Mouse (Mus musculus): ENCODE results near the gene Slit2. TPM values are rescaled to one million over a fixed set of nuclear protein-coding genes. Genes with fewer than 3 reads are reported as not detected.
A peak's percentile ranks its signal among the peaks of the same experiment; 100 is the strongest.

The Slit2 gene
- polyA plus RNA-seq, 1 experiment from 2014 or later = 36.9 TPM

DNA sequence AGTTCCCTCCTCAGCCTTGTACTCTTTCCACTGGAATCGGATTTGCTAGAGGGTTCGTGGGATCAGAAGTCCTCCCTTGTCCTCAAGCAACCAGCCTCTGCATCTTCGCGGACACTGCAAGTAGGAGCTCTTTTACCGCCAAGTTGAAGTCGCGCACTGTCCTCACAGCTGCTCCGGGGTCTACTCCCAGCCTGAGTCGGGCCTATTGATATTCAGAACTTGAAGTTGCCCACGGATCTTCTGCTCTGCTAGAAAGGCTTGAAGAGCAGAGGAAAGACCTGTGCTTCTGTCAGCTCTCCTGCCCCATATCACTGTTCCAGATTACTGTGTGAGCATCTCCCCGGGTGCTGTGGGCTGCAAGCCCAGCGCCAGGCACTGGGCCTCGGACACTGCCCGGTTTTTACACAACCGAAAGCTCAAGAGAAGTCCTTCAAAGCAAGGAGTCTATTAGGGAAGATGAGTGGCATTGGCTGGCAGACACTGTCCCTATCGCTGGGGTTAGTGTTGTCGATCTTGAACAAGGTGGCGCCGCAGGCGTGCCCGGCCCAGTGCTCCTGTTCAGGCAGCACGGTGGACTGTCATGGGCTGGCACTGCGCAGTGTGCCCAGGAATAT is 1.8 kb downstream of the Slit2 start:
- H3K36me3 ChIP-seq (ENCODE audit: control insufficient read depth, insufficient read depth, low read length) = no peaks in the 10 kb centered on the region
- 5% methylated on average over 23 of the region's 23 CpGs for WGBS
- H3K4me3 ChIP-seq (ENCODE audit: low read length) = peak overlapping the region; percentile 68
- peak overlapping the region; percentile 74 for H3K9ac ChIP-seq (ENCODE audit: low read length)
- H3K9me3 ChIP-seq (ENCODE audit: control insufficient read depth, low read length) = no peaks in the 10 kb centered on the region
- peak overlapping the region; percentile 3; the same call in 1 of the 2 replicates for H3K27ac ChIP-seq (ENCODE audit: low read length)
- ATAC-seq (ENCODE audit: low read depth) = no peak
- peak overlapping the region; percentile 80 for H3K4me2 ChIP-seq (ENCODE audit: low read depth, low read length)
- H3K4me1 ChIP-seq (replicated peaks; ENCODE audit: control insufficient read depth, insufficient read depth, low read length) = peaks cover 10% of the 10 kb centered on the region; the same call in 1 of the 2 replicates
- H3K27me3 ChIP-seq (ENCODE audit: control insufficient read depth, insufficient read depth, low read depth, low read length) = no peaks in the 10 kb centered on the region

DNA sequence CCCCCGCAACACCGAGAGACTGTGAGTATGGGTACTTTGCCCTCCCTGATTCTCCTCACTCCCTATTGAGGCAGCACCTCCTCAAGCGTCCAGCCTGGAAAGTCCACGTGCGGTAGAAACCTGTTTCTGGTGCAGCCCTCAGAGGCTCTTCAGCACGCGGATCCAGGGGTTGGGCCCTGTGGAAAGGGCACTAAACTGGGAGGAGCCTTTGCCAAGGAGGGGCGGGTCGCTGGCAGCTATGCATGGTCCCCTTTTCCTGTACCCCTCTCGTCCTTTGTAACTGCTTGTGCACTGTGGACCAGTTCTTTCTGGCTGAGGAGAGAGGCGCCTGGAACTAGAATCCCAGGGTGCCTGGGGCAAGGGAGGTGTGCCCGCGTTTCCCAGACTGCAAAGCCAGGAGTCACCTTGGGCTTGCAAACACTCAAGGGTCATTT is 2.3 kb downstream of the Slit2 start:
- H3K27ac ChIP-seq (ENCODE audit: low read length) = no peak overlapping the region
- no peaks in the 10 kb centered on the region for H3K9me3 ChIP-seq (ENCODE audit: control insufficient read depth, low read length)
- H3K36me3 ChIP-seq (ENCODE audit: control insufficient read depth, insufficient read depth, low read length) = no peaks in the 10 kb centered on the region
- peak overlapping the region; percentile 68 for H3K4me3 ChIP-seq (ENCODE audit: low read length)
- peak overlapping the region; percentile 80 for H3K4me2 ChIP-seq (ENCODE audit: low read depth, low read length)
- peak; percentile 32 for ATAC-seq (ENCODE audit: low read depth)
- H3K4me1 ChIP-seq (replicated peaks; ENCODE audit: control insufficient read depth, insufficient read depth, low read length) = peaks cover 10% of the 10 kb centered on the region; the same call in 1 of the 2 replicates
- H3K9ac ChIP-seq (ENCODE audit: low read length) = peak overlapping the region; percentile 74
- H3K27me3 ChIP-seq (ENCODE audit: control insufficient read depth, insufficient read depth, low read depth, low read length) = no peaks in the 10 kb centered on the region
- under 1% methylated on average over 13 of the region's 13 CpGs for WGBS

DNA sequence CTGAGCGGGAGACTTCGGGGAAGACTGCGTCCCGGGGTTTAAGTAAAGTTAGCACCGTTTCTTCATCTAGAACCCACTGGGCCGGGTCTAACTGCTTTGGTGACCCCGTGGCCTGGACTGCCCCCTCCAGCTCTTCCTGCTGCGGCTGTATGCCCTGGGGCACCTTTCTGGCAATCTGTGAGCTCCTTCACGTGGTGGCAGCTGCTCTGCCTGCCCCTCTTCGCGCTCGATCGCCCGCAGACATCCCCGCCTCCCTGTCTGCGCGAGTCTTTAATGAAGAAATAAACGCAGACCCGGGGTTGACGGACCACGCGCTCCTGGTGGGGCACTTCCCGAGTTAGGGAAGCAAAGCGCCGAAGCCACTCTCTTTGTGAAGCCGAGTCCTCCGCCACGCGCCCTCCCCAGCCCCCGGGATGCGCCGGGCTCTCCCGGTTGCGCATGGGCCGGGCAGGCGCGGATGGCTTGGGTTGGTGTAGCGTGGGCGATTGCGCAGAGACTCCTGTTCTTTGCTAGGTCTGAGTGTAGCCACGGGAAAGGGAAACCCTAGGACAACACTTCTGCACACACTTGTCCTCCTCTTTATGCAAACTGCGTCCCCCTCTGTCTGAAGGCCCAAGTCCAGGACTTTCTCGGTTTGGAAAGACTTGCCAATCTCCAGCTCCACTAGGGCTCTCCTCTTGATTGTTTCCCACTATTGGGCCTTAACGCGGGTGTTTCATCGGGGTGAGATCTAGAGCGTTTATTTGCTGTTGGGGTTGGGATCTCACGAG is 3.1 kb downstream of the Slit2 start:
- Histone ChIP-seq H3K9me3 (ENCODE audit: control insufficient read depth, low read length) (no peaks in the 10 kb centered on the region), H3K36me3 (ENCODE audit: control insufficient read depth, insufficient read depth, low read length) (no peaks in the 10 kb centered on the region), H3K27me3 (ENCODE audit: control insufficient read depth, insufficient read depth, low read depth, low read length) (no peaks in the 10 kb centered on the region), H3K4me1 (replicated peaks; ENCODE audit: control insufficient read depth, insufficient read depth, low read length) (peaks cover 10% of the 10 kb centered on the region; the same call in 1 of the 2 replicates), H3K27ac (ENCODE audit: low read length) (no peak overlapping the region), H3K9ac (ENCODE audit: low read length) (peak overlapping the region; percentile 74), H3K4me3 (ENCODE audit: low read length) (peak overlapping the region; percentile 68), H3K4me2 (ENCODE audit: low read depth, low read length) (peak overlapping the region; percentile 80)
- no peak for ATAC-seq (ENCODE audit: low read depth)
- 1% methylated on average over 48 of the region's 48 CpGs for WGBS

DNA sequence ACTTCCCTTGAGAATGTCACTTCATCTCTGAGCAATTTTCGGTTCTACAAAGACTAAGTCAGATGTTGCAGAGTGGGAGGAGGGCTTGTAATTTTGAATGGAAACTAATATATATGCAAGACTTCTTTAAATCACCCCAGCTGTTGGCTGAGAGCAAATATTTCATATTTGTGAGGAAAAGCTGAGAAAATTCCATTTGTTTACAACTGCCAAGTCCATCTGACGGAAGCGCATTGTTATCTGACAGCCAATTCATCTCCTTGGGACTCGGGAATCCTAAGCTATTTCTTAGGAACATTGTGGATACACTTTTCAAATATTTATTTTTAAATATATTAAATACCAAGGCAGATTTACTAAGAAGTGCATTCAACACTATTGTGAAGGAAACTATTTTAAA is 8.0 kb downstream of the Slit2 start:
- 39% methylated on average over 4 of the region's 4 CpGs for WGBS
- H3K9ac ChIP-seq (ENCODE audit: low read length) = no peak overlapping the region

DNA sequence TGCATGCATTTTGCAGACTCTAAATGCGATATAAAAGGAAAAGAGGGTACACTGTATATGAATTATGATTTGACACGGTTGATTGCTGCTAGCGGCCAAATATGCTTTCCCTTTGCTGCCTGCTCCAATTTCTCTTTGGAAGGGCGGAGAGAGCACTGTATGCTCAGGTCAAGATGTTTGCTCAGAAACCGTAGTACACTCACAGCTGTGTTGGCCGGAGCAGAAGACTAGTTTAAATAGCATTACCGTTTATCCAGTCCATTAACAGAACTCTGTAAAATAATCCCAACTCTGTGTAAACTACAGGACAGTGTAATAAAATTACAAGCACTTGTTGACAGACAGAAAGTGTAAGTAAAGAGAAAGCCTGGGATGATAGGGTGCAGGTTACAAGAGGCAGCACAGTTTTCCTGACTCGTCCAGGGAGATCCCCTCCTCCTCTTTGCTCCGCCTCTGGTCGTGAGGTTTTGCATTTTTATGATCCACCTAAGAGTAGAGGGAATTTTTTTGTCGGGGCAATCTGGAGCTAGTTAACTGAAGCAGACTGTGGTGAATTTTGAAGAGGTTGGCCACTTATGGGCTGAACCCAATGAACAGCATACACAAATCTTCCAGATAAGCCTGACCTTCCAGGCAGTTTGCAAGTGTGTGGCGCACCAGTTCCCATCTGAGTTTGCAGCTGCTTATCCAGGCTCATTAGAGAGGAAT is 20.9 kb downstream of the Slit2 start:
- peak; percentile 43 for ATAC-seq (ENCODE audit: low read depth)
- Histone ChIP-seq H3K27me3 (ENCODE audit: control insufficient read depth, insufficient read depth, low read depth, low read length) (no peaks in the 10 kb centered on the region), H3K27ac (ENCODE audit: low read length) (peak overlapping the region; percentile 18), H3K9ac (ENCODE audit: low read length) (no peak overlapping the region), H3K4me2 (ENCODE audit: low read depth, low read length) (peak overlapping the region; percentile 46), H3K36me3 (ENCODE audit: control insufficient read depth, insufficient read depth, low read length) (peaks cover 3% of the 10 kb centered on the region), H3K4me1 (replicated peaks; ENCODE audit: control insufficient read depth, insufficient read depth, low read length) (no peaks in the 10 kb centered on the region), H3K4me3 (ENCODE audit: low read length) (peak overlapping the region; percentile 29), H3K9me3 (ENCODE audit: control insufficient read depth, low read length) (no peaks in the 10 kb centered on the region)
- 22% methylated on average over 12 of the region's 12 CpGs for WGBS

More for the DNA sequence above, 8.0 kb downstream of the Slit2 start:
- ATAC-seq (ENCODE audit: low read depth) = no peak
- Histone ChIP-seq H3K27me3 (ENCODE audit: control insufficient read depth, insufficient read depth, low read depth, low read length) (no peaks in the 10 kb centered on the region), H3K4me1 (replicated peaks; ENCODE audit: control insufficient read depth, insufficient read depth, low read length) (0 out of 2 replicates have a peak, but pooled peaks cover 7% of the 10 kb centered on the region), H3K4me2 (ENCODE audit: low read depth, low read length) (no peak overlapping the region), H3K4me3 (ENCODE audit: low read length) (no peak overlapping the region), H3K9me3 (ENCODE audit: control insufficient read depth, low read length) (no peaks in the 10 kb centered on the region), H3K36me3 (ENCODE audit: control insufficient read depth, insufficient read depth, low read length) (peaks cover 6% of the 10 kb centered on the region; the same call in 1 of the 2 replicates), H3K27ac (ENCODE audit: low read length) (no peak overlapping the region)

DNA sequence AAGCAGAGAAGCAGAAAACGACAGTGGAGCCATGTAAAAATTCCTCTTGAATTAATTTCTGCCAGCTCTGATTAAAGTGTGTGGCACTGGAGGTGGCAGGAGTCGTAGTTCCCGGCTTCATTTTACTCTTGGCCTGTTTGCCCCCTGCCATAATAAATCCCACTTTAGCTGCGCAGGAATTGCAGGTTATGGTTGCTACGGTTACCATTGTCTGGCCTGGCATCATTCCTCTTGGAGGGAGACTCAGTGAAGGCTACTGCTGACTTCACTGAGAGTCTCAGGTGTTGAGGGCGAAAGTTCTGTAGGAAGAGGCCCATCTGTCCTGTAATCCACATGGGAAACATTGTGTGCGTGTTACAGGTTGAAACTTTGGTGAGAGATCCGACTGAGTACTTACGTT is 22.6 kb downstream of the Slit2 start:
- Histone ChIP-seq H3K27ac (ENCODE audit: low read length) (no peak overlapping the region), H3K36me3 (ENCODE audit: control insufficient read depth, insufficient read depth, low read length) (no peaks in the 10 kb centered on the region), H3K9me3 (ENCODE audit: control insufficient read depth, low read length) (no peaks in the 10 kb centered on the region), H3K27me3 (ENCODE audit: control insufficient read depth, insufficient read depth, low read depth, low read length) (no peaks in the 10 kb centered on the region), H3K4me3 (ENCODE audit: low read length) (no peak overlapping the region), H3K4me1 (replicated peaks; ENCODE audit: control insufficient read depth, insufficient read depth, low read length) (no peaks in the 10 kb centered on the region), H3K9ac (ENCODE audit: low read length) (no peak overlapping the region), H3K4me2 (ENCODE audit: low read depth, low read length) (no peak overlapping the region)
- no peak for ATAC-seq (ENCODE audit: low read depth)
- WGBS = 65% methylated on average over 9 of the region's 9 CpGs

DNA sequence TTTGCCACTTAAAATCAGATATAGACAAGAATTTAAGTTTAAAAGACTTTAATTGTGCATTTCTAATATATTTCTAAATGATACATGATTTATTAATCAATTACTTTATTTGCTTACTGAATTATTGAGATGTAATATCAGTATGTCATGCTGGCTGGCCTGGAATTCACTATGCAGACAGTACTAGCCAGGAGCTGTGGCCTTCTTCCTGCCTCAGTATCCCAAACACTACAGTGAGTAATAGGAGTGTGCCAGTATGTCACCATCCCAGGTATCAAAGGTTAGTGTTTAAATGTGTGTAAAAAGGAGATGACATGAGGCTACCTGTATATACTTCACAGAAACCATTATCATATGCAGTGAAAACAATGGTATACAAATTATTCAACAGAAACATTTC is 23.1 kb downstream of the Slit2 start:
- no peaks in the 10 kb centered on the region for H3K36me3 ChIP-seq (ENCODE audit: control insufficient read depth, insufficient read depth, low read length)
- ATAC-seq (ENCODE audit: low read depth) = no peak
- no peaks in the 10 kb centered on the region for H3K27me3 ChIP-seq (ENCODE audit: control insufficient read depth, insufficient read depth, low read depth, low read length)
- H3K4me1 ChIP-seq (replicated peaks; ENCODE audit: control insufficient read depth, insufficient read depth, low read length) = no peaks in the 10 kb centered on the region
- H3K4me2 ChIP-seq (ENCODE audit: low read depth, low read length) = no peak overlapping the region
- H3K4me3 ChIP-seq (ENCODE audit: low read length) = no peak overlapping the region
- no peaks in the 10 kb centered on the region for H3K9me3 ChIP-seq (ENCODE audit: control insufficient read depth, low read length)
- no peak overlapping the region for H3K9ac ChIP-seq (ENCODE audit: low read length)
- no peak overlapping the region for H3K27ac ChIP-seq (ENCODE audit: low read length)

DNA sequence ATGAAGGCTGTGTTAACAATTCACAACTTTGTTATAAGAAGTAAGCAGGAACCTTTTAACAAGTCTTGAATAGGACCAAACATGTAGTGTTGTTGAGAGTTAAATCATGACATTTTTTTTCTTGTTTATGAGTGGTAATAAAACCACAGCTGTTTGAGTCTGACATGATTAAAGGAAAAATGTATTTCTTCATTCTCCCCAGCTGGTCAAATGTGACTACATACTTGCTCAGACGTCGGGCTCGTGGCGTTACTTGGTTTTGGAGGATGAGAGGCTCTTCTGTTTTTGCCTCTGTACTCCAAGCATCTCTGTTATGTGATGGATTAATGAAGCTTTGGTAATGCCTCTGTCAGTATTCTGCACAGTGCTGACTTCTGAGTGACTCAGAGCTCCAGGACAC is 40.5 kb downstream of the Slit2 start:
- Histone ChIP-seq H3K4me2 (ENCODE audit: low read depth, low read length) (no peak overlapping the region), H3K36me3 (ENCODE audit: control insufficient read depth, insufficient read depth, low read length) (no peaks in the 10 kb centered on the region), H3K27ac (ENCODE audit: low read length) (no peak overlapping the region), H3K27me3 (ENCODE audit: control insufficient read depth, insufficient read depth, low read depth, low read length) (no peaks in the 10 kb centered on the region), H3K9ac (ENCODE audit: low read length) (no peak overlapping the region), H3K9me3 (ENCODE audit: control insufficient read depth, low read length) (no peaks in the 10 kb centered on the region), H3K4me1 (replicated peaks; ENCODE audit: control insufficient read depth, insufficient read depth, low read length) (no peaks in the 10 kb centered on the region), H3K4me3 (ENCODE audit: low read length) (no peak overlapping the region)
- no peak for ATAC-seq (ENCODE audit: low read depth)
- WGBS = 60% methylated on average over 4 of the region's 4 CpGs

DNA sequence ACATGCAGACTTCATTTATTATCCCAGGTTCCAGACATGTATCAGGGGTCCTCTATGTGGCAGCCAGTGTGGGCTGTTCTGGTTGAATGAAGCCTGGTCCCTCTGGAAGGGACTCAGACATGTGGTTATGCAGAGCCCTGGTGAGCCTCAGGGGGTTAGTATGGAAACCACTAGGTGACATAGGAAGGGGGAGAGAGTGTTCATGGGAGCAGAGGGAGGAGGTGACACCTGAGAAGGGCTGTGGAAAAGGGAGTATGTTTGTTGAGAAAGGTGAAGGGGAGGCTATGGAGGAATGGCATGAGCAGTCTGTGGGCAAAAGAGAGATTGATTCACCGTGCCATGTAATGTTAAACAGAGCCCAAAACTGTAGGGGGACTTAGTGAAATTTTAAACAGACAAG is 51.9 kb downstream of the Slit2 start:
- 52% methylated on average over 1 of the region's 1 CpGs for WGBS
- Histone ChIP-seq H3K4me2 (ENCODE audit: low read depth, low read length) (no peak overlapping the region), H3K4me1 (replicated peaks; ENCODE audit: control insufficient read depth, insufficient read depth, low read length) (no peaks in the 10 kb centered on the region), H3K9me3 (ENCODE audit: control insufficient read depth, low read length) (no peaks in the 10 kb centered on the region), H3K9ac (ENCODE audit: low read length) (no peak overlapping the region), H3K27ac (ENCODE audit: low read length) (no peak overlapping the region), H3K4me3 (ENCODE audit: low read length) (no peak overlapping the region), H3K36me3 (ENCODE audit: control insufficient read depth, insufficient read depth, low read length) (no peaks in the 10 kb centered on the region), H3K27me3 (ENCODE audit: control insufficient read depth, insufficient read depth, low read depth, low read length) (no peaks in the 10 kb centered on the region)
- ATAC-seq (ENCODE audit: low read depth) = no peak

Measured in lung, embryonic 16.5 days (tissue).